Mouse (Mus musculus): ENCODE results near the gene Polg. TPM values are rescaled to one million over a fixed set of nuclear protein-coding genes. Genes with fewer than 3 reads are reported as not detected.

The Polg gene
- total RNA-seq, 1 experiment from 2014 or later, result 71.1 TPM

DNA sequence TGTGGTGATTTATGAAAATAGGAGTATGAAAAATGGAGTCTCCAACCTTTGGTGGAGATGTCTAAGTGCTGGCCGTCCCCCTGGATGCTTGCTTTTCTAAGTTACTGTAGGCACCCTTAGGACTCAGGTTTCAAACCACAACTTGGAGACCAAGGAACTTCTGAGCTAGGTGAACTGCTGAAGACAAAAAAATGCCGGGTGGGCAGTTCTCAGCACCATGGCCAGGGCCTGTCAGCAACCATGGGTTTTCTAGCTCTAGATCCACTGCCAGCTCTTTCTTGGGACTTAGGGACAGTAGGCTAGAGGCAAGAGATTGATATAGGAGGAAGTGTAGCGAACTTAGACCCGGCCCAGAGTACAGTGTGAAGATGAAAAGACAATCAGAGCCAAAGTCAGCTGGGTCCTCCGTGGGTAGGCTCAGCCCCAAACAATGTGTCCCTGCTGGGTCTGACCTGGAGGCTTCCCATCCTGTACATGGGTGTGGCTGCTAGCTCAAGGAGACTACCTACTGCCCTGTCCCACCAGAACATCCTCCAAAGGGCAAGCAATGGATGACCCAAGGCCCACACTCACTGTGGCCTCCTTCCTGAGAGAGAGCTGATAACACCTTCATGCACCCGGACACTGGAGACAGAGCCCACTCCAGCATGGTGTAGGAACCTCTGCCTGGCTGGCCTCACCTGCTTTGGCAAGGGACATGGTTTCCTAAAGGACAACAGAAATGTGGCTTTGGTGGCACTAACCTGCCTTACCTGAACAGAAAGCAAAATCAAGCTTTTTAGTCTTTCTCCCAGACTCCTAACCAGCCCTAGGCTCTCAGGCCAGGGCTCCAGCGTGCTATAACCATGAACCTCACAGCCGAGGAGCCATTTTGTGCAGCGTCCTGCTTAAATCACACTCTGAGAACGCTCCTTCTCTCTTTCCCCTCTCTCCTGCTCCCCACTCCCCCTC is 36.3 kb upstream of the Polg start:
- peak; percentile 27 for DNase-seq

DNA sequence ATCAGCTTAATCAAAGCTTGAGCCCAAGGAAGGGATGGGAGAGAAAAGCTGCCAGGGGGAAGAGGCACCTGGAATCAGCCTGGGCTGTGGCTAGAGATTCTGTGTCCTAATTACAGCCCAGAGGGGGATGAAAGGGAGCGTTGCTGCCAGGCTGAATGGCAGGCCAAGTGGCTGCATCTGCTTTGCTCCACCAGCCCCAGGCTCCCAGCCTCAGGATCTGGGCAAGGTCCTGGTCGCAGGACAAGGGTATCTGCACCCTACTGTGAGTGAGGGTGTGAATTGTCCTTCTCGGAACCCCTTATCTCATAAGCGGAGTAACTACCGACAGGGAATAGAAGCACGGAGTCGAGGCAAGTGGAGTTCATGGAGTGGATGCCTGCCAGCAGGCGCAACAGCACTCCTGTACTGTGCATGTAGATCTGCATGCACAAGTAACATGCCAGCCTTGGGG is 35.4 kb upstream of the Polg start:
- no peak for DNase-seq

DNA sequence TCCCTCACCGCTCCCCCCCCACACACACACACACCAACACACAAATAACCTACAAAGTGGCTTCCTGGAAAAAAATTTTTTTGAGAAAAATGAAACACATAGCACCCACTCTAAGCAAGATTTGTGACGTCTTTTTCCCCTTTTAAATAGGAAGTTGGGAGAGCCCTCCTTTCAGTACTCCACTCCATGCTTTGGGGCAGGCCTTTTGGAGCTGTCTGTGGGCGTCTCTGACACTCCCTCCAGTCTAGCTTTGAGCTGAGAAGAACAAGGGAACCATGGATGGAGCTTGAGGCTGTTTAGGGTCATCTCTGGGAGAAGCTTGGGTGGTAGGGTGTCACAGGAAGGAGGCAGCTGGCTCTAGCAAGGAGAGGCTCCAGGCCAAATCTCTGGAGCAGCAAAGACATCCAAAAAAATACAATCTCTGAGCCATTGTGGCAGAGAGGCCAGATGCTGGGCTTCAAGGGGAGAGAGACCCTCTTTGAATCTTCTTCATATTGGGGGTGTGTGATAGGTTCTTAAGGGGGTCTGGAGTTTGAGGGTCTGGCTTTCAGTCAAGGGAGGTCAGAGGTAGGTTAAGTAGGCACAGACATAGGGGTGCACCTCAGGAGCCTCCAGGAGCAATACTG is 34.6 kb upstream of the Polg start:
- no peak for DNase-seq

DNA sequence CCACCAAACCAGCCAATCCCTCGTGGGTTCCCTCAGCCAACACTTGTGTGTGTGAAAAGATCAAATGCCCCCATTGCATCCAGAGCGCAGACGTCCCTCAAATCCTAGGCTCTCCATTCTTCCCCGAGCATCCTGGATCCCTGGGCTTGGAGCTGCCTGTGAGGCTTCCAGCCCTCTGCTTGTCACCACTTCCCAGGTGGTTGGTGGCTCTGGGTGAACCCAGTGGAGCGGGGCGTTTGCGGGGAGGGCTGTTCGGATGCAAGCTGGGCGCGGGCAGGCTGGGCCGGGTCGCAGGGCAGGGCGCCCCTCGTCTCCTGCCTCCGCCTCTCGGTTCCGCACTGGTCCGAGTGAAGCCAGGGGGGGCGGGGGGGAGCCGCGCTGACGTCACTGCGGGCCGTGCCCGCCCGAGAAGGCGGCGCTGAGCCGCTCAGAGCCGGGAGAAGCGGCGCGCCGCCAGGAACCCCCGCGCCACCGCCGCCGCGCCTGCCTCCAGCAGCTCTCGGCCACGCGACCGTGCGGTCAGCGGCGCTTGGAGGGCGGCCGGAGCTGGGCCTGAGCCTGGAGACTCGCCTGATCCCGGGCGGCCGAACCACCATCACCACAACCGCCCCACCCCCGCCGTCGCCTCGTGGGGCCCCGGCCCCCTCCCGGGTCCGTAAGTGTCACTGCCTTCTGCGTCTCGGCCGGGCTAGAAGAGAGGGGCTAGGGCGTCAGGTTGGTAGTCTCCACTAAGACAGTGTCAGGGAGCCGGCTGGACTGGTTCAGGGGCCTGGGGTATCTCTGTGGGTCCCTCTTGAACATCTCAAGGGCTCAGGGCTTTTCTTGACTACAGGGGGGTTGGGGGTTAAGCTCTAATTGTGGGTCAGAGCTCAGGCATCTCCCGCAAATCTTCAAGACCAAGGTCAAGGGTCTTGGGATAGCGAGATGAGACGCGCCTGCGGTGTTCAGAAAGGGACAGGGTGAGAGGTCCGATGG is 33.7 kb upstream of the Polg start:
- no peak for DNase-seq

DNA sequence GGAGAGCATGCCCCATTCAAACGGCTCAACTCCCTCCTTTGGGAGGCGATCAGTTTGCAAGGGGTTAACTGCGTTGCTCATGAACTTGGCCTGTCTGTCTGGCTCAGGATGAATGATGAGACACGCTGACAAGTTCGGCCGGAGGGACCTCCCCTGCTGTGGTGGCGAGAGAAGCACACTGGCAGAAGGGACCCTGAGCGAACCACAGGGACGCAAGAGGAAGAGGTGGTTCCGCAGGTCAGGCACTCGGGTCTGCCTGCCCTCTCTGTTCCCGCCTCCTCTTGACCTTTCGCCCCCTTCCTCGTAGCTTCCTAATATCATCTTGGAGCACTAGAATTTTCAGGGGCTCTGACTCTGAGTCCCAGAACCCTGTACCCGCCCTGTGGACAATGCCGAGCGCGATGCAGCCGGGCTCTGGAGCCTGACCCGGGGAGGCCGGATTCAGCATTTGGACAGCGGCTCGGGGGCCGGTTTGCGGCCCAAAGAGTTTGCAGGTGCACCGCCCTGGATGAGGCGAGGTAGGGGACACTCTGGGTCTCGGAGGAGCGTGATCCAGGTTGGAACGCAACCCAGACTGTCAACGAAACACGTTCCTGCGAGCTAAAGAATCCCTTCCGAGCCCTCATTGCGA is 32.9 kb upstream of the Polg start:
- peak; percentile 80 for DNase-seq

DNA sequence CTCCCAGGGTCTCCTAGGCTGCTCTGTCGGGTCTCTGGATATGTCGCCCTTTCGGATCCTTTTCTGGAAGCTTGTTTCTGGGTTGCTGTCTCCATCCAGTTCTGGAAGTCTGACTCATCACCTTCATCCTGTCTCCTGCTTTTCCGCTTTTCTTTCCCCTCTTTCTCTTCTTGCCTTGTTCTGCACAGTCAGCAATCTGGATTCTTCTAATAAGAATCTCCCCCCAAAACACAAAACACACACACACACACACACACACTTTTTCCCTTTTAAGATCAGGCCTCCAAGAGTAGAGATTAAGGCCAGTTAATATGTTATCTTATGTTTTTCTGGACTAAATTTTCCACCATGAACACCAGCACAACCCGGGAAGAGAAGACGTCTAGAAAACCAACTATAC is 32.2 kb upstream of the Polg start:
- no peak for DNase-seq

DNA sequence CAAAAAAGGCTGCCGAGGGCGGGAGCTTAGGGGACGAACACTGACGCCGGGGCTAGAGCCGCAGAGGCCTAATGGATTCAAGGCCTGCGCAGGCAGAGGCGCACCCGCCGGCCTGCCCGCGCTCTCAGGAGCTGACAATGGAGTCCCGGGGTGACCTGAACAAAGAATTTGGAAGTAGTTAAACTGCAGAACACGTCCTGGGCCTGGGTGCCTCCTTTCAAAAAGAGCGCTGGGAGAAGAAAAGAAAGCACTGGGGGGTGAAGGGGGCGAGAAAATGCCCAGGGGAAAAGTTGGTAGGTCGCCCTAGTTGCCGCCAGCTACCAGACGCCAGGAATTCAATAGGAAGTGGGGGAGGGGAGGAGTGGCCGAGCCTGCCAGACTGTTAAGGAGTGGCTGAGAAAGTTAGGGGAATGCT is 31.5 kb upstream of the Polg start:
- no peak for DNase-seq

DNA sequence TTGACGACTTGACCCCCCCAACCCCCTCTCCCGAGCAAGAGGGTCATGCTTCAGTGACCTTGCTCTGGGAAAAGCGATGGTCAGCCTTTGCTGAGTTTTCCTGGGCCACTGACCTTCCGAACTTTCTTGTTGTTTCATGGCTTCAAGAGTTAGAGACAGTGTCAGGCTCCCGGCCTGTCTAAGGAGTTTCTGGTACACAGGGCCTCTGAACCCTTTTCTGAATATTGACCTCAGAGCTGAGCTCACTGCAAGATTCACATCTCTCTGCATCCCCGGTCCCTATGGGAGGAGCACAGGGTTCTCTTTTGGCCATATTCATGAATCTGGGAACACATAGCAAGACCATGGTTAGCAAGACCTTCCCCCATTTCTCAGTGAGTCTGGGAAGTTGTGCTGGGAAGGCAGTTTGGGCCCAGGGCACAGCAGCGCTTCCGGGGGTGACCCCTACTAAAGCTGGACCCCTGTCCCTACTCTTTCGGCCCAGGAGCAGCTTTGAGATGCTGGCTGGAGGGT is 30.7 kb upstream of the Polg start:
- DNase-seq, result no peak

DNA sequence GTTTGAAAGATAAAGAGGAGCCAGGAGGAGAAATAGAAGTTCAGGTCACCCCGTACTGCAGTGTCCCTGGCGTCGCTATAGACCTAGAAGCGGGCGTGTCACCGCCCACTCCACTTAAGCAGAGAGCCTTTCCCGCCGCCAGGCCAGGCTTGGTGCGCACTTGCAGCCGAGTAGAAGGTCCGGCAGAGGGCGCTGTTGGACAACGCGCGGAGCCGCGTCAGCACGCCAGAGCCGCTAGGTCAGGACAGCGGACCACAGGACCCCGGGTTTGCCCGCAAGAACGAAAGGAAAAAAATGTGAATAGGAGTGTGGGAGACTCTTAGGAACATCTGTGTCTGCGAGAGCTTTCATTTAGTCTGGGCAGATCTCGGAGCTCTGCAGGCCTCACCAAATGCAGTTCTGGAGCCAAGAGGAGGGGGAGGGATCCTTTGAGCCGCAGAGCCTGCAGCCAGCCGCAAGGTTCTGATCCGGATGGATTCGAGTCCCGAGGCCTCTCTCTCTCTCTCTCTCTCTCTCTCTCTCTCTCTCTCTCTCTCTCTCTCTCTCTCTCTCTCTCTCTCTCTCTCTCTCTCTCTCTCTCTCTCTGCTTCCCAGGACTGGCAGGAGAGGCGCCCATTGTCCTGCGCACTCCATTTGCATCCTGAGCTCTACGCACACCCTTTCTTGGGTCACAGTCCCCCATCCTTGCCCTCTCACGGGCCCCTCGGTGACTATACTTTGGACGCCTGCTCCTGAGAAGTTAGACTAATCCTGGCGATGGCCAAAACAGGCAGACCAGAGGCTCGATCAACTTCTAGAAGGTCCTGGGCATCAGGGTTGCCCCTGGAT is 30.0 kb upstream of the Polg start:
- peak; percentile 90 for DNase-seq

DNA sequence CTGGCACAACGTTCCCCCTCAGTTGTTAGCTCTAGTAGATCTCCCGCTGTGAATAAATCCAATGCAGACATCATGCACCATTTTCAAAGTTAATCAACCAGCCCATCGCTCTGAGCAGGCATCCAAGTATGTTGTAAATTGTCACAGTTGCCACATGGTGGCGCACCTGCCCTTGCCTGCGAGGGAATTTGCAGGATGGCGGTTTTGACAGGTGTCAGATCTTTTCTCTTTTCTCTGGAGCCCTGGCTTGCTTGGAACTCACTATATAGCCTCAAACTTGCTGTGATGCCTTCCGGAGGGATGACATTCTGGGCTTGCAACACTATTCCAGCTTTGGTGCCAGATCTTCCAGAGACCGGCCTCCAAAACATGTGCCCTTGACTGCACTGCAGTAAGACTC is 27.8 kb upstream of the Polg start:
- DNase-seq, result peak; percentile 65

DNA sequence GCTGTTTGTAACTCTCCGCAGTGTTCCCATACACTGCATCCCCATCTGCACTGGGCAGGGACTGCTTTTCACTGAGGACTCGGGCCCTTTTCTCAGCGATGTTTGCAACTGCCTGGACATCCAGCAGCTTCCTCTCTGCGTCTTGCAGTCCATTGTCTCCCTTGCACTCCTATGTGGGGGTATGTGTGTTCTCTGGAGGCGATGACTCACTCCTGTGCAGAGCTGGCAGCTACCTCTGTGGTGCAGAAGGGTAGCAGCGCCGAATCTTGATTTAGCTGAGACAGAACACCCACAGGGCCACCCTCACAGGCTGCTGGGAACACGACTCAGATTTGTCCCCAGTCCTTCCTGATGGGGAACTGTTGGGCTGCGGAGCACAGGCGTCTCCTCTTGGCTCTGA is 20.4 kb upstream of the Polg start:
- DNase-seq, result no peak

DNA sequence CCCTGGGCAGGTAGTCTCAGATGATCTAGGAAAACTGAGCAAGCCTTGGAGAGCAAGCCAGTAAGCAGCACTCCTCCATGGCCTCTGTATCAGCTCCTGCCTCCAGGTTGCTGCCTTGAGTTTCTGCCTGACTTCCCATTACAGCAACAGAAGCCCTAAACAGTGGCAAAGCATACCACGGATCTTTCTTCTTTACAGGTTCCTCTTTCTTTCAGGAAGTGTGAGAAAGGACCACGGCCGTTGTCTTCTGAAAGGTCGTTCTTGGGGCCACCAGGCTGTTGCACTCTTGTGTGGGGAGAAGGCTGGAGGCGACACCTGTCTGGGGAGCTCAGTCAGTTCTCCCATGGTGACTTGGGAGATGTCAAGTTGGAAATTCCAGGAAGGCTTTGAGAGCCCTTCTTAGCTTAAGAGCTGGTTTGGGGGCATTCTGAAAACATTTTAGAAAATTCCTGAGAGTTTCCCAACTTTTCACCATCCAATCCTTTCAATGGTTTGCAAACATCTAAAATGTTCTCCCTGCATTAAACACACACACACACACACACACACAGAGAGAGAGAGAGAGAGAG is 8.8 kb upstream of the Polg start:
- no peak for DNase-seq

DNA sequence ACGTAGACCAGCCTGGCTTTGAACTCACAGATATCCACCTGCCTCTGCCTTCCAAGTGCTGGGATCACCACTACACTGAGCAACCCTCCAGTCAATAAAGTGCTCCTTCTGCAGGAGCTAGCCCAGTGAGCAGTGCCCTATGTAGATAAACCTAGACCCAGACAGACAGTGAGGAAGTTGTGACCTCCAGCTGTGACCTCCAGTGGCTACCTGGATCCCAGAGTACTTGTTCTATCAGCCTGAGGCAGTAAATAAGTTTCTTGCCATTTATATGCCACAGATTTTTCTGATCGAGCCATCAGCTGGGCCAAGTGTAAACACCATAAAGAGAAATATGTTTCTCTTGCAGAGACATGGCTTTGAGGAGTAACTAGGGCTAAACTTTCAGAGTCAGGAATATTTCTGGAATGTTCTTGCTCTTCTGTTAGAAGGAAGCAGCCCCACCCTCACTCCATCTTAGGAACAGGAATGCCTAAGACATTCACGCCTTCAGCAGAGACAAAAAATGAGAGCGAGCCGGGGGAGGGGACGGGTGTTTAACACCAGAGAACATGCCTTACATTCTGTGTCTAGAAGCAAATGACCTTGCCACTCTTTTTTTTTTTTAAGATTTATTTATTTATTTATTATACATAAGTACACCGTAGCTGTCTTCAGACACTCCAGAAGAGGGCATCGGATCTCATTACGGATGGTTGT is 7.5 kb upstream of the Polg start:
- DNase-seq, result no peak

DNA sequence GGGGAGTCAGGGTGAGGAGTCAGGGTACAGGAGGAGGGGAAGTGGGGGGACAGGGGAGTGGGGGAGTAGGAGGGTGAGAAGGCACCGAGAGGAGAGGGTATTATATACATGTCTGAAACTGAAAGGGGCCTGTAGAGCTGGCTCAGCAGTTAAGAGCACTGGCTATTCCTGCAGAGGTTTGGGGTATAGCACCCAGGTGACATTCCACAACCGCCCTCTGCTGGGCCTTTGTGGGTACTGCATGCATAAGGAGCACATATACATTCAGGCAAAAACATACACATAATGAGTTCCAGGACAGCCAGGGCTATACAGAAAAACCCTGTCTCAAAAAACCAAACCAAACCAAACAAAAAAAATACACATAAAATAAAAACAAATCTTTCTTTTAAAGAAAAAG is 6.6 kb upstream of the Polg start:
- DNase-seq, result no peak

DNA sequence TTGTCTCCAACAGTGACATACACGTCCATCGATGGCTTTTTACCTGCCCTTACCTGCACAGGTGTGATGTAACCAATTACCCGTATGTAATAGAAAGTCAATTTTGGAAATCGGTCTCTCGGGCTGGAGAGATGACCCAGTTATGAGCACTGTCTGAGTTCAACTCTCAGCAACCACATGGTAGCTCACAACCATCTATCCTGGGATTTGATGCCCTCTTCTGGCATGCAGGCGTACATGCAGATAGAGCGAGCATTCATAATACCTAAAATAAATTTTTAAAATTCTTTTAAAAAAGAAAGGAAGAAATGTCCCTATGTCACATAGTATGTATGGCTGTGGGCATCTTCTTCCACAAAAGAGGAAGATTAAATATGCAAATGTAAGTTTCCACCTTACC is 5.3 kb upstream of the Polg start:
- DNase-seq, result no peak

DNA sequence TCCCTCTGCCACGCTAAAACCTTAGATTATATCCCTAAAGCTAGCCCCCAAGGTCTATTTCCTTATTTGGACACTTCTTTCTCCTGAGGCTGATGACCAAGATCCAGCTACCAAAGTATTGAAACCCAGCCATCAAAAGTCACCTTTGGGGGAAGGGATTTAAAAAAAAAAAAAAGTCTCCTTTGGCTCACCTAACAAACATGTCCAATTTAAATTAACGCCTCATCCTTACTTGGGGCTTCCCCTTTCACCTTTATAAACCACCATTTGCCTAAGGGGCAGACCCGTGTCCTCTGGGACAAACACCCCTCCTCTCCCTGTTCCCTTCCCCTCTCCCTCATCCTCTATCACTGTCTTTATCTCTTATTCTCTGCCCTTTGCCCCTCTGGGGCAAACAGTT is 4.6 kb upstream of the Polg start:
- DNase-seq, result no peak

DNA sequence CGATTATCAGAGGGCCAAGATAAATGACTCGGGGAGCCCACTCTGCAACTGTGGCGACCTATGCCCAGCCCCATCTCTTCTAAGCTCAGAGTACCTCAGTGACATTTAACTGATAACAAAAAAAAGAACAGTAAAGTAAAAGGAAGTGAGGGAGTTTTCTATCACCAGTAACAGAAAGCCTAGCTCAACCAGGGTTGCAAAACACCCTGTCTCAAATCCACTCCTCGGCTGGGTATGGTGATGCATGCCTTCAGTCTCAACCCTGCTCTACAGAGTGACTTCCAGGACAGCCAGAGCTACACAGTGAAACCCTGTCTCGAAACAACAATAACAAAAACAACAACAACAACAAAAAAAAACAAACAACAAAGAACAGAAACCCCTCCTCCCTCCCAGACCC is 3.6 kb upstream of the Polg start:
- no peak for DNase-seq

DNA sequence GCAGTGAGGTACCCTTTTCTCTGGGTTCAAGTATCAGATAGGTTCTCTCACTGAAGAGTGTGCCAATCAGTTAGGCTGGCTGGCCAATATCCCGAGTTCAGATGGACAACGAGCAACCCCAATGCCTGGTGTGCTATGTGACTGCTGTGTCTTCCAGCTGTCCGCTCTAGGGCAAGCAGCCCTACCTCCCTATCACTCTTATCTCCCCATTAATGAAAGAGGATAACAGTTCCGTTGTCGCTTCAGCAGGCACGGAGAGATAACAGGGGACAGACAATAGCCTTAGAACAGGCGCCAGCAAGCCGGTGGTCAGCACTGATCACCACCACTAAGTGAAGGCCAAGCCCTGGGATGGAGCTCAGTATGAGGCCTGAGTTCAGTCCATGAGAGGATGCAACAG is 2.8 kb upstream of the Polg start:
- no peak for DNase-seq

DNA sequence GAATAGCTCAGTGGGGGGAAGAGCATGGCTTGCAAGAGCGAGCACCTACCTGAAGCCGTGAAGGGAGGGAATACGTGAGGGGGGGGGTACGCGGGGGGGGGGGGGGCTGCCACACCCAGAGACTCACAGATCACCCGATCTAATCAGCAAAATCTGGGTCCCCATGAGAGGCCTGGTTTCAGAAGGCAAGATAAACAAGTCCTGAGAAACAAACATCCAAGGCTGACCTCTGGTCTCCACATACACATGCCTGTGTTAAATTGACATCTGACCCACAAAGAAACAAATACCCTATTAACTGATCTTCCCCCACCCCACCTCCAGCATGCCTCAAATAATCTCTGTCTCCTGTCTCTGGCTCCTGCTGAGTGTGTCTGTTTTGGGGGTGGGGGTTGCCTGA is 1.8 kb upstream of the Polg start:
- DNase-seq, result no peak

Measured in adrenal gland, postnatal 14 days (tissue).